Mouse (Mus musculus): ENCODE data around the gene Tmem107. TPM values are rescaled to one million over a fixed set of nuclear protein-coding genes. Genes with fewer than 3 reads are reported as not detected.
A peak's percentile ranks its signal among the peaks of the same experiment; 100 is the strongest.

Tmem107 gene
- total and polyA plus RNA-seq, 2 experiments from 2014 or later = 27.8 to 61.8 TPM

- 15% methylated on average over 9 of the region's 9 CpGs for WGBS
- Histone ChIP-seq H3K4me1 (ENCODE audit: insufficient read depth, low read length) (no peaks in the 10 kb centered on the region), H3K27ac (ENCODE audit: low read depth, low read length) (no peak overlapping the region), H3K4me2 (ENCODE audit: low read depth, low read length, poor library complexity, severe bottlenecking) (peak overlapping the region; percentile 100), H3K27me3 (ENCODE audit: insufficient read depth, low read length) (no peaks in the 10 kb centered on the region), H3K36me3 (ENCODE audit: insufficient read depth, low read length) (no peaks in the 10 kb centered on the region), H3K9ac (replicated peaks; ENCODE audit: low read length, poor library complexity, severe bottlenecking) (no peak overlapping the region), H3K9me3 (ENCODE audit: low read length) (no peaks in the 10 kb centered on the region), H3K4me3 (ENCODE audit: low read depth, low read length) (peak overlapping the region; percentile 59)
- no peak for TF ChIP-seq CTCF (IDR thresholded peaks at IDR 0.05)
- DNase-seq (ENCODE audit: low spot score) (no peak), ATAC-seq (ENCODE audit: low FRiP score) (no peak)
Measured at GRCm38 (mm10) chr11:69046395-69046774, 24.2 kb upstream of the Tmem107 start.

- no peaks in the 10 kb centered on the region for H3K4me1 ChIP-seq (ENCODE audit: insufficient read depth, low read length)
- H3K4me2 ChIP-seq (ENCODE audit: low read depth, low read length, poor library complexity, severe bottlenecking) = no peak overlapping the region
- H3K27ac ChIP-seq (ENCODE audit: low read depth, low read length) = no peak overlapping the region
- DNase-seq (ENCODE audit: low spot score) = no peak
- H3K27me3 ChIP-seq (ENCODE audit: insufficient read depth, low read length) = no peaks in the 10 kb centered on the region
- H3K4me3 ChIP-seq (ENCODE audit: low read depth, low read length) = no peak overlapping the region
- no peaks in the 10 kb centered on the region for H3K36me3 ChIP-seq (ENCODE audit: insufficient read depth, low read length)
- no peak for TF ChIP-seq CTCF (IDR thresholded peaks at IDR 0.05)
- ATAC-seq (ENCODE audit: low FRiP score) = no peak
- no peak overlapping the region for H3K9ac ChIP-seq (replicated peaks; ENCODE audit: low read length, poor library complexity, severe bottlenecking)
- 92% methylated on average over 12 of the region's 12 CpGs for WGBS
- no peaks in the 10 kb centered on the region for H3K9me3 ChIP-seq (ENCODE audit: low read length)
Measured at GRCm38 (mm10) chr11:69047592-69047991, 23.0 kb upstream of the Tmem107 start.

- Histone ChIP-seq H3K4me1 (ENCODE audit: insufficient read depth, low read length) (no peaks in the 10 kb centered on the region), H3K4me3 (ENCODE audit: low read depth, low read length) (no peak overlapping the region), H3K9me3 (ENCODE audit: low read length) (no peaks in the 10 kb centered on the region), H3K9ac (replicated peaks; ENCODE audit: low read length, poor library complexity, severe bottlenecking) (no peak overlapping the region), H3K27ac (ENCODE audit: low read depth, low read length) (no peak overlapping the region), H3K36me3 (ENCODE audit: insufficient read depth, low read length) (no peaks in the 10 kb centered on the region), H3K27me3 (ENCODE audit: insufficient read depth, low read length) (no peaks in the 10 kb centered on the region), H3K4me2 (ENCODE audit: low read depth, low read length, poor library complexity, severe bottlenecking) (no peak overlapping the region)
- TF ChIP-seq CTCF (IDR thresholded peaks at IDR 0.05) = no peak
- ATAC-seq (ENCODE audit: low FRiP score) = no peak
- WGBS = 96% methylated on average over 14 of the region's 14 CpGs
- no peak for DNase-seq (ENCODE audit: low spot score)
Measured at GRCm38 (mm10) chr11:69048151-69048550, 22.5 kb upstream of the Tmem107 start.

GRCm38 (mm10) chr11:69050748-69051147 is 19.9 kb upstream of the Tmem107 start:
- ATAC-seq (ENCODE audit: low FRiP score) (no peak), DNase-seq (ENCODE audit: low spot score) (no peak)
- Histone ChIP-seq H3K4me3 (ENCODE audit: low read depth, low read length) (no peak overlapping the region), H3K36me3 (ENCODE audit: insufficient read depth, low read length) (no peaks in the 10 kb centered on the region), H3K9me3 (ENCODE audit: low read length) (no peaks in the 10 kb centered on the region), H3K4me2 (ENCODE audit: low read depth, low read length, poor library complexity, severe bottlenecking) (no peak overlapping the region), H3K9ac (replicated peaks; ENCODE audit: low read length, poor library complexity, severe bottlenecking) (no peak overlapping the region), H3K27me3 (ENCODE audit: insufficient read depth, low read length) (no peaks in the 10 kb centered on the region), H3K27ac (ENCODE audit: low read depth, low read length) (no peak overlapping the region), H3K4me1 (ENCODE audit: insufficient read depth, low read length) (no peaks in the 10 kb centered on the region)
- WGBS = 89% methylated on average over 8 of the region's 8 CpGs
- TF ChIP-seq CTCF (IDR thresholded peaks at IDR 0.05) = no peak

GRCm38 (mm10) chr11:69051771-69052170 is 18.8 kb upstream of the Tmem107 start:
- ATAC-seq (ENCODE audit: low FRiP score) (no peak), DNase-seq (ENCODE audit: low spot score) (no peak)
- H3K9me3 ChIP-seq (ENCODE audit: low read length) = no peaks in the 10 kb centered on the region
- no peaks in the 10 kb centered on the region for H3K36me3 ChIP-seq (ENCODE audit: insufficient read depth, low read length)
- H3K4me1 ChIP-seq (ENCODE audit: insufficient read depth, low read length) = no peaks in the 10 kb centered on the region
- no peak overlapping the region for H3K4me3 ChIP-seq (ENCODE audit: low read depth, low read length)
- no peak overlapping the region for H3K4me2 ChIP-seq (ENCODE audit: low read depth, low read length, poor library complexity, severe bottlenecking)
- 61% methylated on average over 4 of the region's 4 CpGs for WGBS
- H3K9ac ChIP-seq (replicated peaks; ENCODE audit: low read length, poor library complexity, severe bottlenecking) = no peak overlapping the region
- H3K27me3 ChIP-seq (ENCODE audit: insufficient read depth, low read length) = no peaks in the 10 kb centered on the region
- TF ChIP-seq CTCF (IDR thresholded peaks at IDR 0.05) = no peak
- H3K27ac ChIP-seq (ENCODE audit: low read depth, low read length) = no peak overlapping the region

- Histone ChIP-seq H3K27ac (ENCODE audit: low read depth, low read length) (no peak overlapping the region), H3K4me2 (ENCODE audit: low read depth, low read length, poor library complexity, severe bottlenecking) (no peak overlapping the region), H3K4me3 (ENCODE audit: low read depth, low read length) (no peak overlapping the region), H3K4me1 (ENCODE audit: insufficient read depth, low read length) (no peaks in the 10 kb centered on the region), H3K27me3 (ENCODE audit: insufficient read depth, low read length) (no peaks in the 10 kb centered on the region), H3K9me3 (ENCODE audit: low read length) (no peaks in the 10 kb centered on the region), H3K9ac (replicated peaks; ENCODE audit: low read length, poor library complexity, severe bottlenecking) (no peak overlapping the region), H3K36me3 (ENCODE audit: insufficient read depth, low read length) (no peaks in the 10 kb centered on the region)
- TF ChIP-seq CTCF (IDR thresholded peaks at IDR 0.05) = no peak
- no peak for ATAC-seq (ENCODE audit: low FRiP score)
- 92% methylated on average over 2 of the region's 2 CpGs for WGBS
- no peak for DNase-seq (ENCODE audit: low spot score)
Measured at GRCm38 (mm10) chr11:69052824-69053421, 17.7 kb upstream of the Tmem107 start.
